Mouse (Mus musculus): ENCODE results near the gene Cpne5. TPM values are rescaled to one million over a fixed set of nuclear protein-coding genes. Genes with fewer than 3 reads are reported as not detected.
A peak's percentile ranks its signal among the peaks of the same experiment; 100 is the strongest.
"Not testable (repeated sequence)": the region's sequence is repeated elsewhere in the genome, so short reads cannot be mapped to it uniquely, and the experiment has no call there.

Gene Cpne5
- polyA plus RNA-seq, 1 experiment from 2014 or later, result 12.4 TPM

- Histone ChIP-seq H3K36me3 (ENCODE audit: control insufficient read depth, insufficient read depth, low read length) (peaks cover 55% of the 10 kb centered on the region), H3K27ac (replicated peaks; ENCODE audit: low read depth, low read length) (no peak overlapping the region), H3K27me3 (replicated peaks; ENCODE audit: control insufficient read depth, insufficient read depth, low read length) (no peaks in the 10 kb centered on the region), H3K4me3 (ENCODE audit: low read depth, low read length) (no peak overlapping the region), H3K9me3 (ENCODE audit: control insufficient read depth, low read length) (no peaks in the 10 kb centered on the region), H3K4me2 (ENCODE audit: low read depth, low read length) (no peak overlapping the region), H3K4me1 (ENCODE audit: control insufficient read depth, insufficient read depth, low read length) (peaks cover 13% of the 10 kb centered on the region), H3K9ac (ENCODE audit: low read depth, low read length) (no peak overlapping the region)
- 95% methylated on average over 15 of the region's 15 CpGs for WGBS
- DNase-seq (ENCODE audit: low spot score) (no peak), ATAC-seq (ENCODE audit: low read depth) (no peak)
Observed at GRCm38 (mm10) chr17:29260501-29260900, 22.5 kb upstream of the Cpne5 start.

GRCm38 (mm10) chr17:29259489-29259888 lies 21.5 kb upstream of the Cpne5 start:
- peaks cover 12% of the 10 kb centered on the region for H3K4me1 ChIP-seq (ENCODE audit: control insufficient read depth, insufficient read depth, low read length)
- DNase-seq (ENCODE audit: low spot score) (peak; percentile 77), ATAC-seq (ENCODE audit: low read depth) (peak; percentile 70)
- H3K9me3 ChIP-seq (ENCODE audit: control insufficient read depth, low read length), result no peaks in the 10 kb centered on the region
- no peak overlapping the region for H3K27ac ChIP-seq (replicated peaks; ENCODE audit: low read depth, low read length)
- no peak overlapping the region; the same call in 1 of the 2 replicates for H3K9ac ChIP-seq (ENCODE audit: low read depth, low read length)
- H3K27me3 ChIP-seq (replicated peaks; ENCODE audit: control insufficient read depth, insufficient read depth, low read length), result no peaks in the 10 kb centered on the region
- WGBS, result 5% methylated on average over 3 of the region's 3 CpGs
- no peak overlapping the region for H3K4me3 ChIP-seq (ENCODE audit: low read depth, low read length)
- peaks cover 63% of the 10 kb centered on the region for H3K36me3 ChIP-seq (ENCODE audit: control insufficient read depth, insufficient read depth, low read length)
- no peak overlapping the region for H3K4me2 ChIP-seq (ENCODE audit: low read depth, low read length)

- Histone ChIP-seq H3K4me3 (ENCODE audit: low read depth, low read length) (no peak overlapping the region), H3K27ac (replicated peaks; ENCODE audit: low read depth, low read length) (no peak overlapping the region), H3K4me1 (ENCODE audit: control insufficient read depth, insufficient read depth, low read length) (peaks cover 9% of the 10 kb centered on the region), H3K9me3 (ENCODE audit: control insufficient read depth, low read length) (no peaks in the 10 kb centered on the region), H3K9ac (ENCODE audit: low read depth, low read length) (no peak overlapping the region; the same call in 1 of the 2 replicates), H3K36me3 (ENCODE audit: control insufficient read depth, insufficient read depth, low read length) (peaks cover 69% of the 10 kb centered on the region), H3K27me3 (replicated peaks; ENCODE audit: control insufficient read depth, insufficient read depth, low read length) (no peaks in the 10 kb centered on the region), H3K4me2 (ENCODE audit: low read depth, low read length) (no peak overlapping the region)
- 95% methylated on average over 2 of the region's 2 CpGs for WGBS
- DNase-seq (ENCODE audit: low spot score) (no peak), ATAC-seq (ENCODE audit: low read depth) (no peak)
Observed at GRCm38 (mm10) chr17:29258921-29259320, 21.0 kb upstream of the Cpne5 start.

- Histone ChIP-seq H3K36me3 (ENCODE audit: control insufficient read depth, insufficient read depth, low read length) (peaks cover 69% of the 10 kb centered on the region), H3K4me2 (ENCODE audit: low read depth, low read length) (no peak overlapping the region), H3K9ac (ENCODE audit: low read depth, low read length) (no peak overlapping the region), H3K4me3 (ENCODE audit: low read depth, low read length) (no peak overlapping the region), H3K27me3 (replicated peaks; ENCODE audit: control insufficient read depth, insufficient read depth, low read length) (no peaks in the 10 kb centered on the region), H3K27ac (replicated peaks; ENCODE audit: low read depth, low read length) (no peak overlapping the region), H3K9me3 (ENCODE audit: control insufficient read depth, low read length) (no peaks in the 10 kb centered on the region), H3K4me1 (ENCODE audit: control insufficient read depth, insufficient read depth, low read length) (peaks cover 9% of the 10 kb centered on the region)
- ATAC-seq (ENCODE audit: low read depth), result no peak
- DNase-seq (ENCODE audit: low spot score), result no peak
- 68% methylated on average over 10 of the region's 10 CpGs for WGBS
Observed at GRCm38 (mm10) chr17:29258025-29258558, 20.1 kb upstream of the Cpne5 start.

- Histone ChIP-seq H3K27ac (replicated peaks; ENCODE audit: low read depth, low read length) (no peak overlapping the region), H3K4me1 (ENCODE audit: control insufficient read depth, insufficient read depth, low read length) (no peaks in the 10 kb centered on the region), H3K9me3 (ENCODE audit: control insufficient read depth, low read length) (no peaks in the 10 kb centered on the region), H3K9ac (ENCODE audit: low read depth, low read length) (no peak overlapping the region; the same call in 1 of the 2 replicates), H3K36me3 (ENCODE audit: control insufficient read depth, insufficient read depth, low read length) (peaks cover 73% of the 10 kb centered on the region), H3K4me3 (ENCODE audit: low read depth, low read length) (no peak overlapping the region), H3K4me2 (ENCODE audit: low read depth, low read length) (no peak overlapping the region), H3K27me3 (replicated peaks; ENCODE audit: control insufficient read depth, insufficient read depth, low read length) (no peaks in the 10 kb centered on the region)
- 93% methylated on average over 10 of the region's 10 CpGs for WGBS
- ATAC-seq (ENCODE audit: low read depth), result no peak
- DNase-seq (ENCODE audit: low spot score), result no peak
Observed at GRCm38 (mm10) chr17:29257001-29257511, 19.1 kb upstream of the Cpne5 start.

GRCm38 (mm10) chr17:29256507-29256906 lies 18.5 kb upstream of the Cpne5 start:
- H3K4me2 ChIP-seq (ENCODE audit: low read depth, low read length), result no peak overlapping the region
- 75% methylated on average over 6 of the region's 6 CpGs for WGBS
- no peak for ATAC-seq (ENCODE audit: low read depth)
- no peaks in the 10 kb centered on the region for H3K27me3 ChIP-seq (replicated peaks; ENCODE audit: control insufficient read depth, insufficient read depth, low read length)
- no peak overlapping the region for H3K9ac ChIP-seq (ENCODE audit: low read depth, low read length)
- peaks cover 73% of the 10 kb centered on the region for H3K36me3 ChIP-seq (ENCODE audit: control insufficient read depth, insufficient read depth, low read length)
- H3K9me3 ChIP-seq (ENCODE audit: control insufficient read depth, low read length), result no peaks in the 10 kb centered on the region
- no peak for DNase-seq (ENCODE audit: low spot score)
- no peak overlapping the region for H3K27ac ChIP-seq (replicated peaks; ENCODE audit: low read depth, low read length)
- no peaks in the 10 kb centered on the region for H3K4me1 ChIP-seq (ENCODE audit: control insufficient read depth, insufficient read depth, low read length)
- no peak overlapping the region for H3K4me3 ChIP-seq (ENCODE audit: low read depth, low read length)

- H3K27ac ChIP-seq (replicated peaks; ENCODE audit: low read depth, low read length); H3K4me1 ChIP-seq (ENCODE audit: control insufficient read depth, insufficient read depth, low read length); H3K27me3 ChIP-seq (replicated peaks; ENCODE audit: control insufficient read depth, insufficient read depth, low read length); H3K9ac ChIP-seq (ENCODE audit: low read depth, low read length); H3K4me2 ChIP-seq (ENCODE audit: low read depth, low read length); ATAC-seq (ENCODE audit: low read depth); H3K9me3 ChIP-seq (ENCODE audit: control insufficient read depth, low read length); H3K4me3 ChIP-seq (ENCODE audit: low read depth, low read length); DNase-seq (ENCODE audit: low spot score): not testable (repeated sequence)
- WGBS, result 92% methylated on average over 6 of the region's 6 CpGs
- peaks cover 75% of the 10 kb centered on the region for H3K36me3 ChIP-seq (ENCODE audit: control insufficient read depth, insufficient read depth, low read length)
Observed at GRCm38 (mm10) chr17:29254784-29255183, 16.8 kb upstream of the Cpne5 start.

GRCm38 (mm10) chr17:29253684-29254083 lies 15.7 kb upstream of the Cpne5 start:
- peaks cover 70% of the 10 kb centered on the region for H3K36me3 ChIP-seq (ENCODE audit: control insufficient read depth, insufficient read depth, low read length)
- ATAC-seq (ENCODE audit: low read depth) (peak; percentile 12; the same call in 1 of the 2 replicates), DNase-seq (ENCODE audit: low spot score) (no peak)
- no peak overlapping the region for H3K4me2 ChIP-seq (ENCODE audit: low read depth, low read length)
- H3K27me3 ChIP-seq (replicated peaks; ENCODE audit: control insufficient read depth, insufficient read depth, low read length), result no peaks in the 10 kb centered on the region
- H3K27ac ChIP-seq (replicated peaks; ENCODE audit: low read depth, low read length), result no peak overlapping the region
- H3K9me3 ChIP-seq (ENCODE audit: control insufficient read depth, low read length), result no peaks in the 10 kb centered on the region
- H3K4me3 ChIP-seq (ENCODE audit: low read depth, low read length), result no peak overlapping the region
- WGBS, result 85% methylated on average over 9 of the region's 9 CpGs
- no peaks in the 10 kb centered on the region for H3K4me1 ChIP-seq (ENCODE audit: control insufficient read depth, insufficient read depth, low read length)
- H3K9ac ChIP-seq (ENCODE audit: low read depth, low read length), result no peak overlapping the region

- no peak overlapping the region for H3K4me3 ChIP-seq (ENCODE audit: low read depth, low read length)
- 87% methylated on average over 2 of the region's 2 CpGs for WGBS
- H3K9me3 ChIP-seq (ENCODE audit: control insufficient read depth, low read length), result no peaks in the 10 kb centered on the region
- no peaks in the 10 kb centered on the region for H3K4me1 ChIP-seq (ENCODE audit: control insufficient read depth, insufficient read depth, low read length)
- no peaks in the 10 kb centered on the region for H3K27me3 ChIP-seq (replicated peaks; ENCODE audit: control insufficient read depth, insufficient read depth, low read length)
- no peak overlapping the region for H3K4me2 ChIP-seq (ENCODE audit: low read depth, low read length)
- DNase-seq (ENCODE audit: low spot score), result no peak
- H3K27ac ChIP-seq (replicated peaks; ENCODE audit: low read depth, low read length), result no peak overlapping the region
- H3K9ac ChIP-seq (ENCODE audit: low read depth, low read length), result no peak overlapping the region
- no peak for ATAC-seq (ENCODE audit: low read depth)
- peaks cover 65% of the 10 kb centered on the region for H3K36me3 ChIP-seq (ENCODE audit: control insufficient read depth, insufficient read depth, low read length)
Observed at GRCm38 (mm10) chr17:29253236-29253635, 15.3 kb upstream of the Cpne5 start.

All from embryonic facial prominence, embryonic 14.5 days (tissue).